Mouse (Mus musculus) skeletal muscle tissue, adult 2 months (tissue): ENCODE measurements around the gene Ugt1a6a.
"Not testable (repeated sequence)": the region's sequence is repeated elsewhere in the genome, so short reads cannot be mapped to it uniquely, and the experiment has no call there.

Source experiments
- DNase-seq: peaks from one replicate; pipeline ENCODE4 v3.0.0-alpha.2; 2012; ENCODE audit warnings: low read depth, low spot score

The Ugt1a6a gene

GRCm38 (mm10) chr1:88212341-88213045 is 77.9 kb downstream of the Ugt1a6a start:
- DNase-seq, result peak; percentile 14

GRCm38 (mm10) chr1:88213061-88213460 is 78.5 kb downstream of the Ugt1a6a start:
- peak; percentile 2 for DNase-seq

GRCm38 (mm10) chr1:88213766-88214461 is 79.3 kb downstream of the Ugt1a6a start:
- DNase-seq, result peak; percentile 23

DNA sequence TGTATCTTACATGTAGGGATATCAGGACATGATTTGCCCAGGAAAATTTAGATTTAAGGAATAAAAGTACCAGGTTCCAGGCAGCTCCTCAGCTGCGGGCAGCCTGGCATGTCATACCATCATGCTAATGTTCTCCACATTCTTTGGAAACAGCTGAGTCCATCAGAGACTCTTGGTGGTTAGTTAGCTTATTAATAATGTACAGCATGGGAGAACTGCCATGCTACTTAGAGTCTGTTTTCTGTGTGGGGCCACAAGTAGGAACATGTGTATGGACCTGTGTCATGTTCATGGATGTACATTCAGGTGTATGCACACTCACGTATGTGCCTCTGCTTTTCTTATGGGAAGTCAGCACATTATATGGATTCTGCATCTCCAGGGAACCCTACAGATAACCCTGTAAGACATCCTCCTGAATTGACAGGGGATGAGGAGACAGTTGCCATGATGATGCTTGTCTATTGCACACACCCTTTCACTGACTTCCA is 79.9 kb downstream of the Ugt1a6a start:
- DNase-seq, result peak; percentile 17

DNA sequence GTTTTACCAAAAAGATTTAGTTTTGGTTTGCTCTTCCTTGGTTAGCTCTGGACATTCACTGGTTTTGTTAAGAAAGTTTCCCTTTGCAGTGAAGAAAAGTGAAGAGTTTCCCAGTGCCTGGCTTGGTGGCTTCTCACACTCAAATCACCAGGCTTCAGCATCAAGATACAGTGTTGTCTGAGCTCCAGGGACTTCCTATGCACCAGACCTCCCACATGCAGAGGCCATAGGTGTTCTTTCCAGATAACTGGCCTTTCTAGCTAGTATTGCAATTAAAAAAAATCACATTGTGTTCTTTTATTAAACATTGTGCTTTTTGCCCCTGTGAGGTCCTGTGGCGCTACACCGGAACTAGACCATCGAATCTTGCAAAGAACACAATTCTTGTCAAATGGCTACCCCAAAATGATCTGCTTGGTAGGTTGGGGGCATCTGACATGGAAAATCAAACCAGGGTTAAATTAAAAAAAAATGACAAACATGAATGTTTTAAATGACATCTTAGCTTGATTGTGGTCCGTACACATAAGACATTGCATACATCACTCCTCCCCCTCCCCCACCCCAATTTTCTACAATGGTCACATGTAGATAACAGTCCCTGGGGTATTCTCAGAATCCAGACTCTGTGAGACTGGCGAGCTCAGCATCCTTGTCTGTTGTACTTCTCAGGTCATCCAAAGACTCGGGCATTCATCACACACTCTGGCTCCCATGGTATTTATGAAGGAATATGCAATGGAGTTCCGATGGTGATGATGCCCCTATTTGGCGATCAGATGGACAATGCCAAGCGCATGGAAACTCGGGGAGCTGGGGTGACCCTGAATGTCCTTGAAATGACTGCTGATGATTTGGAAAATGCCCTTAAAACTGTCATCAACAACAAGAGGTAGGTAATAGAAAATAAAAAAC is 81.1 kb downstream of the Ugt1a6a start:
- peak; percentile 11 for DNase-seq

- DNase-seq, result peak; percentile 4
Measured at GRCm38 (mm10) chr1:88216551-88216950, 81.9 kb downstream of the Ugt1a6a start.

DNA sequence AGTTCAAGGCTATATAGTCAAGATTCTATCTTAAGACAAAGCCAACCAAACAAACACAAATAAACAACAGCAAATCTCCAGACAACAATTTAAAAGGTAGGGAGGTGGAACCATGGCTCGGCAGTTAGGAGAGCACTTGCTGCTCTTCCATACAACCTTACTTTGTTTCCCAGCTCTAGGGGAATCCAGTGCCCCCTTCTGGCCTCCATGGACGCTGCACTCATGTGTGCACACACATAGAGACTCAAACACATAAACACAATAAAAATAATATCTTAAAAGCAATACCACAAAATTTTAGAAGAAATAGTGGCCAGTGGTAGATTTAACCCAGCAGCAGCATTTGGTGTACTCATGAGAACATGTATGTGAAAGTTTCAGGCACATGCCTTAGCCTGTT is 82.5 kb downstream of the Ugt1a6a start:
- DNase-seq, result peak; percentile 3

- peak; percentile 6 for DNase-seq
Measured at GRCm38 (mm10) chr1:88217576-88217975, 83.0 kb downstream of the Ugt1a6a start.

GRCm38 (mm10) chr1:88218051-88218450 is 83.4 kb downstream of the Ugt1a6a start:
- DNase-seq, result peak; percentile 10

GRCm38 (mm10) chr1:88218591-88218990 is 84.0 kb downstream of the Ugt1a6a start:
- DNase-seq, result no peak

DNA sequence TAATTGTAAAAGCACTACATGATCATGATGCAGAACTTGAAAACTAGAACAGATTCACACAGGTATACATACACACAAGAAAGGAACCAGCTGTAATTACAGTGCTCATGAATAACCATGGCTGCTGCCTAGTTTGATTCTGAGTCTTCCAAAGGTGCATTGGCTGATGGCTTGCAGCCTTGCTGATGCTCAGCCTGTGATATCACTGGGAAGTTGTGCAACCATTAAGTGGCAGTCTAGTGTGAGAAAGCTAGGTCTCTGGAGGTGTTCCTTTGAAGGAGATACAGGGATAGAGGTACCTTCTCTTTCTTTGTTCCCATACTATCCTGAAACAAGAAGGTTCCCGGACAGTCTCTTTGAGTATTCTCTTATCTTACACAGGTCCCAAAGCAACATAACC is 84.4 kb downstream of the Ugt1a6a start:
- DNase-seq, result peak; percentile 7

GRCm38 (mm10) chr1:88220336-88220735 is 85.7 kb downstream of the Ugt1a6a start:
- DNase-seq, result peak; percentile 7

- DNase-seq, result peak; percentile 3
Measured at GRCm38 (mm10) chr1:88222216-88222615, 87.6 kb downstream of the Ugt1a6a start.

DNA sequence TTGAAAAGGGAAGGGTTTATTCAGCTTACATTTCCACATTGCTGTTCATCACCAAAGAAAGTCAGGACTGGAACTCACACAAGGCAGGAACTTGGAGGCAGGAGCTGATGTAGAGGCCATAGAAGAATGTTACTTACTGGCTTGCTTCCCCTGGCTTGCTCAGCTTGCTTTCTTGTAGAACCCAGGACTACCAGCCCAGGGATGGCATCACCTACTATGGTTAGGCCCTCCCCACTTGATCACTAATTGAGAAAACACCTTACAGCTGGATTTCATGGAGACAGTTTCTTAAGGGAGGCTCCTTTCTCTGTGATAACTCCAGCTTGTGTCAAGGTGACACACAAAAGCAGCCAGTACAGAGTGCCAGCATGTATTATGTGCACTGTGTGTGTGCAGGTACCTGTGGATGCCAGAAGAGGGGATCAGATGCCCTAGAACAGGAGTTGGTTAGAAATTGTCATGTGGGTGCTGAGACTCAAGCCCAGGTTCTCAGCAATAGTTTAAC is 88.5 kb downstream of the Ugt1a6a start:
- peak; percentile 16 for DNase-seq

DNA sequence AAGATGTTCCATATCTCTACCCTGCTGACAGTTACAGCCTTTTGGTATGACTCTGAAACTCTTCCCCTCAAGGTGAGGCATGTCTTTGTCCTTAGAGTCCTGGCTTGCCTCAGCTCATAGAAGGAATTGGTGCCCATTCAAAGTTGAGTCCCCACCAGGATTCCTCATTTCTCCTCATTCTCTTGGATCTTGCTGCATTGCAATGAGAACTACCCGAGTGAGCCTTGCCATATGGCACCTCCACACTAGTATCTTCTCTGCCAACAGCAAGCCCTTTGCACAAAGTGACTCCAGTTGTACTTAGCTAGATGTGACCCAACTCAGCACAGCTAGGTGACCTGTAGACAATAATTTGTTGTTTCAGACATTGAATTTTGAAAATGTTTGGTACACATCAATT is 89.0 kb downstream of the Ugt1a6a start:
- DNase-seq, result no peak

GRCm38 (mm10) chr1:88224029-88224776 is 89.6 kb downstream of the Ugt1a6a start:
- DNase-seq, result no peak

DNA sequence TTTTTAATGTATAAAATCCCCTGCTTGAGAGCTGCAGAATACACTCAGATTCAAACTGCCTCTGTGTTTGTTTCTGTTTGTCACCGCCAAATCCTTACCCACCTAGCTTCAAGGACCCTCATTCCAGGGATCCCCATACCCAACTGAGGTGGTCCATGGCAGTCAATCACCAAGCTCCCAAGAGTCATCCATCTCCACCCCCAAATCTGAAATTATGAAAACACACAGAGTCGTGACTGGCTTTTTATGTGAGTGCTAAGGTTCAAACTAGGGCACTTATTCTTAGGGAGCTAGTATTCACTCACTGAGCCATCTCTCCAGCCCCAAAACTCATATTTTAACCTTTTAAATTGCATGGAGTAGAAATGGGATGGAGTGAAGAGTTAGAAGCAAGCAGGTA is 90.7 kb downstream of the Ugt1a6a start:
- DNase-seq, result not testable (repeated sequence)

GRCm38 (mm10) chr1:88225741-88226140 is 91.1 kb downstream of the Ugt1a6a start:
- DNase-seq, result no peak

DNA sequence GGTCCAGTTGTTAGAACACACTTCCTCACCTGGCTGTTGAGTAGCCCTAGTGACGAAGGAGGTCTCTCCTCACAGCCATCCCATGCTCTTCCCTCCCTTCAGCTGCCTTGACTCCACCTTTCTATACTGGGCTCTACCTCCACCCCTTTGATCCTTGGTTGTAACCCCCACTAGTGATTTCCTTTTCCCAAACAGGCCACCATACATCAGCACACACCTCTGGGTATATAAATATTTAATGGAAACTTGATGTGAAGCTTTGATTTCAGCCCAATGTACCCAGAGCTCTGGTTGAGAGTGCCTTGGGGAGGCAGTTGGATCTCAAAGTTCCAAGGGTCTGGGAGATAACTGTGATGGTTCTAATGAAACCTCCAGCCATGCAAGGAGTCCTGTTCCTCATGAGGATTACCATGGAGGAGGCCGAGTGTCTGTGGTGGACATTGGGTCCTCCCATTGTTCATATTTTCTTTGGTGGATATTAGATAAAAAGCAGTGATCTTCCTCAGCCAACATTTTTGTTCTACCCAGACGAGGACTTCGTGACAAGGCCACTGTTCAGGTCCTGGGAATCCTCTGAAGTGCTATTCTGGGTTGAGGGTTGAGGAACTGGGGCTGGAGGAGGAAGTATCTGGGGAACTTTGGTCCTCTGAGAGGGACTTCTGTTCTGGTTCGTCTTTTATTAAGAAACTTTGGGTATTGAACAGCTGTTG is 92.2 kb downstream of the Ugt1a6a start, which contains the start of gene Mroh2a:
Gene Mroh2a (plus strand): TSS at position 317 of the 710 bp plus-strand sequence.
- DNase-seq, result no peak

- no peak for DNase-seq
Measured at GRCm38 (mm10) chr1:88227482-88227881, 92.9 kb downstream of the Ugt1a6a start.
